Mouse (Mus musculus): Measurements from ENCODE around the gene Grm1. TPM values are rescaled to one million over a fixed set of nuclear protein-coding genes. Genes with fewer than 3 reads are reported as not detected.

The Grm1 gene
- polyA plus RNA-seq, 1 experiment from 2014 or later: 0.09 TPM

GRCm38 (mm10) chr10:10812750-10813711, 269.1 kb downstream of the Grm1 start:
- Histone ChIP-seq H3K9me3 (no peaks in the 10 kb centered on the region), H3K4me3 (no peak overlapping the region), H3K27me3 (no peaks in the 10 kb centered on the region), H3K4me2 (replicated peaks) (no peak overlapping the region), H3K4me1 (no peaks in the 10 kb centered on the region), H3K27ac (no peak overlapping the region), H3K9ac (no peak overlapping the region), H3K36me3 (no peaks in the 10 kb centered on the region)
- 70% methylated on average over 5 of the region's 5 CpGs for WGBS
- no peak for ATAC-seq (ENCODE audit: insufficient number of reproducible peaks, insufficient read depth, low FRiP score, low TSS enrichment)

GRCm38 (mm10) chr10:10809777-10810176, 272.4 kb downstream of the Grm1 start:
- ATAC-seq (ENCODE audit: insufficient number of reproducible peaks, insufficient read depth, low FRiP score, low TSS enrichment): no peak
- Histone ChIP-seq H3K27ac (no peak overlapping the region), H3K4me2 (replicated peaks) (no peak overlapping the region), H3K36me3 (no peaks in the 10 kb centered on the region), H3K4me1 (no peaks in the 10 kb centered on the region), H3K27me3 (no peaks in the 10 kb centered on the region), H3K9ac (no peak overlapping the region), H3K4me3 (no peak overlapping the region), H3K9me3 (no peaks in the 10 kb centered on the region)
- WGBS: 99% methylated on average over 3 of the region's 3 CpGs

GRCm38 (mm10) chr10:10795321-10795720, 286.8 kb downstream of the Grm1 start:
- WGBS: 82% methylated on average over 1 of the region's 1 CpGs
- no peak overlapping the region for H3K9ac ChIP-seq
- no peak overlapping the region for H3K4me3 ChIP-seq
- no peaks in the 10 kb centered on the region for H3K36me3 ChIP-seq
- ATAC-seq (ENCODE audit: insufficient number of reproducible peaks, insufficient read depth, low FRiP score, low TSS enrichment): no peak
- no peaks in the 10 kb centered on the region for H3K9me3 ChIP-seq
- H3K27me3 ChIP-seq: no peaks in the 10 kb centered on the region
- H3K4me2 ChIP-seq (replicated peaks): no peak overlapping the region
- no peaks in the 10 kb centered on the region for H3K4me1 ChIP-seq
- H3K27ac ChIP-seq: no peak overlapping the region

- ATAC-seq (ENCODE audit: insufficient number of reproducible peaks, insufficient read depth, low FRiP score, low TSS enrichment): no peak
- WGBS: 80% methylated on average over 1 of the region's 1 CpGs
Observed at GRCm38 (mm10) chr10:10790458-10790857, 291.7 kb downstream of the Grm1 start.

GRCm38 (mm10) chr10:10789967-10790366, 292.2 kb downstream of the Grm1 start:
- 78% methylated on average over 4 of the region's 4 CpGs for WGBS
- H3K27ac ChIP-seq: no peak overlapping the region
- no peak overlapping the region for H3K4me2 ChIP-seq (replicated peaks)
- H3K9me3 ChIP-seq: no peaks in the 10 kb centered on the region
- no peak overlapping the region for H3K4me3 ChIP-seq
- no peaks in the 10 kb centered on the region; the same call in 1 of the 2 replicates for H3K4me1 ChIP-seq
- ATAC-seq (ENCODE audit: insufficient number of reproducible peaks, insufficient read depth, low FRiP score, low TSS enrichment): no peak
- H3K36me3 ChIP-seq: no peaks in the 10 kb centered on the region
- no peaks in the 10 kb centered on the region for H3K27me3 ChIP-seq
- no peak overlapping the region for H3K9ac ChIP-seq

More at GRCm38 (mm10) chr10:10790458-10790857, 291.7 kb downstream of the Grm1 start:
- H3K27ac ChIP-seq: no peak overlapping the region
- no peak overlapping the region for H3K4me3 ChIP-seq
- no peaks in the 10 kb centered on the region for H3K36me3 ChIP-seq
- no peak overlapping the region for H3K4me2 ChIP-seq (replicated peaks)
- no peaks in the 10 kb centered on the region for H3K4me1 ChIP-seq
- H3K9ac ChIP-seq: no peak overlapping the region
- H3K27me3 ChIP-seq: no peaks in the 10 kb centered on the region
- no peaks in the 10 kb centered on the region for H3K9me3 ChIP-seq

- no peak overlapping the region for H3K4me3 ChIP-seq
- H3K9me3 ChIP-seq: no peaks in the 10 kb centered on the region
- H3K27me3 ChIP-seq: no peaks in the 10 kb centered on the region
- ATAC-seq (ENCODE audit: insufficient number of reproducible peaks, insufficient read depth, low FRiP score, low TSS enrichment): no peak
- H3K4me1 ChIP-seq: no peaks in the 10 kb centered on the region; the same call in 1 of the 2 replicates
- WGBS: 94% methylated on average over 4 of the region's 6 CpGs
- no peak overlapping the region for H3K4me2 ChIP-seq (replicated peaks)
- H3K9ac ChIP-seq: no peak overlapping the region
- H3K27ac ChIP-seq: no peak overlapping the region
- no peaks in the 10 kb centered on the region for H3K36me3 ChIP-seq
Observed at GRCm38 (mm10) chr10:10787906-10788416, 294.2 kb downstream of the Grm1 start.

GRCm38 (mm10) chr10:10785122-10785521, 297.0 kb downstream of the Grm1 start:
- Histone ChIP-seq H3K27me3 (no peaks in the 10 kb centered on the region), H3K9me3 (no peaks in the 10 kb centered on the region), H3K4me2 (replicated peaks) (no peak overlapping the region), H3K4me1 (no peaks in the 10 kb centered on the region; the same call in 1 of the 2 replicates), H3K36me3 (no peaks in the 10 kb centered on the region), H3K27ac (no peak overlapping the region), H3K9ac (no peak overlapping the region), H3K4me3 (no peak overlapping the region)
- WGBS: 74% methylated on average over 3 of the region's 3 CpGs
- ATAC-seq (ENCODE audit: insufficient number of reproducible peaks, insufficient read depth, low FRiP score, low TSS enrichment): no peak

- H3K4me1 ChIP-seq: no peaks in the 10 kb centered on the region
- no peak for ATAC-seq (ENCODE audit: insufficient number of reproducible peaks, insufficient read depth, low FRiP score, low TSS enrichment)
- H3K36me3 ChIP-seq: no peaks in the 10 kb centered on the region
- H3K4me3 ChIP-seq: no peak overlapping the region
- H3K4me2 ChIP-seq (replicated peaks): no peak overlapping the region
- 79% methylated on average over 1 of the region's 1 CpGs for WGBS
- H3K27ac ChIP-seq: no peak overlapping the region
- no peaks in the 10 kb centered on the region for H3K9me3 ChIP-seq
- H3K9ac ChIP-seq: no peak overlapping the region
- H3K27me3 ChIP-seq: no peaks in the 10 kb centered on the region
Observed at GRCm38 (mm10) chr10:10774827-10775226, 307.3 kb downstream of the Grm1 start.

- Histone ChIP-seq H3K27me3 (no peaks in the 10 kb centered on the region), H3K9ac (no peak overlapping the region), H3K4me1 (no peaks in the 10 kb centered on the region), H3K4me2 (replicated peaks) (no peak overlapping the region), H3K27ac (no peak overlapping the region), H3K9me3 (no peaks in the 10 kb centered on the region), H3K36me3 (no peaks in the 10 kb centered on the region), H3K4me3 (no peak overlapping the region)
- WGBS: 83% methylated on average over 4 of the region's 4 CpGs
- ATAC-seq (ENCODE audit: insufficient number of reproducible peaks, insufficient read depth, low FRiP score, low TSS enrichment): no peak
Observed at GRCm38 (mm10) chr10:10763015-10763414, 319.1 kb downstream of the Grm1 start.

GRCm38 (mm10) chr10:10761274-10761673, 320.9 kb downstream of the Grm1 start:
- no peak for ATAC-seq (ENCODE audit: insufficient number of reproducible peaks, insufficient read depth, low FRiP score, low TSS enrichment)
- no peaks in the 10 kb centered on the region for H3K4me1 ChIP-seq
- no peaks in the 10 kb centered on the region for H3K27me3 ChIP-seq
- no peak overlapping the region for H3K27ac ChIP-seq
- H3K9me3 ChIP-seq: no peaks in the 10 kb centered on the region
- no peak overlapping the region for H3K9ac ChIP-seq
- WGBS: 50% methylated on average over 1 of the region's 1 CpGs
- H3K4me2 ChIP-seq (replicated peaks): no peak overlapping the region
- no peak overlapping the region for H3K4me3 ChIP-seq
- H3K36me3 ChIP-seq: no peaks in the 10 kb centered on the region

- Histone ChIP-seq H3K4me1 (no peaks in the 10 kb centered on the region), H3K36me3 (no peaks in the 10 kb centered on the region), H3K9me3 (no peaks in the 10 kb centered on the region), H3K9ac (no peak overlapping the region), H3K27ac (no peak overlapping the region), H3K4me3 (no peak overlapping the region), H3K4me2 (replicated peaks) (no peak overlapping the region), H3K27me3 (no peaks in the 10 kb centered on the region)
- no peak for ATAC-seq (ENCODE audit: insufficient number of reproducible peaks, insufficient read depth, low FRiP score, low TSS enrichment)
- WGBS: 75% methylated on average over 2 of the region's 2 CpGs
Observed at GRCm38 (mm10) chr10:10760801-10761200, 321.4 kb downstream of the Grm1 start.

- H3K9me3 ChIP-seq: no peaks in the 10 kb centered on the region
- no peaks in the 10 kb centered on the region for H3K27me3 ChIP-seq
- H3K27ac ChIP-seq: no peak overlapping the region
- ATAC-seq (ENCODE audit: insufficient number of reproducible peaks, insufficient read depth, low FRiP score, low TSS enrichment): no peak
- no peak overlapping the region for H3K4me2 ChIP-seq (replicated peaks)
- H3K4me3 ChIP-seq: no peak overlapping the region
- 92% methylated on average over 1 of the region's 1 CpGs for WGBS
- H3K36me3 ChIP-seq: no peaks in the 10 kb centered on the region
- H3K9ac ChIP-seq: no peak overlapping the region
- no peaks in the 10 kb centered on the region for H3K4me1 ChIP-seq
Observed at GRCm38 (mm10) chr10:10751033-10751432, 331.1 kb downstream of the Grm1 start.

All from embryonic facial prominence, embryonic 12.5 days (tissue).